Mouse (Mus musculus) liver, adult 2 months (tissue): ENCODE data around the gene Shroom3. TPM values are rescaled to one million over a fixed set of nuclear protein-coding genes. Genes with fewer than 3 reads are reported as not detected.
A peak's percentile ranks its signal among the peaks of the same experiment; 100 is the strongest.

Source experiments
- DNase-seq: peaks from one replicate; pipeline ENCODE4 v3.0.0-alpha.2; 2011; ENCODE audit warnings: low read depth, low spot score; ENCODE audit errors: extremely low read depth
- H3K27ac ChIP-seq: fragments of 200-500 bp; replicated peaks from 2 replicates; pipeline ENCODE4 v1.5.1; 2012; ENCODE audit warnings: low read depth, mild to moderate bottlenecking, control low read depth, inconsistent platforms, low read length; ENCODE audit not compliant: insufficient read depth
- H3K27me3 ChIP-seq: fragments of 200-500 bp; 2 replicates; pipeline ENCODE4 v1.6.1; 2012; ENCODE audit warnings: mild to moderate bottlenecking, moderate library complexity, low read length, inconsistent platforms; ENCODE audit not compliant: control insufficient read depth, insufficient read depth
- H3K36me3 ChIP-seq: fragments of 200-500 bp; 2 replicates; pipeline ENCODE4 v1.6.1; 2012; ENCODE audit warnings: low read length, inconsistent platforms; ENCODE audit not compliant: control insufficient read depth, insufficient read depth
- H3K4me1 ChIP-seq: fragments of 200-500 bp; 2 replicates; pipeline ENCODE4 v1.6.1; 2011; ENCODE audit warnings: low read length; ENCODE audit not compliant: control insufficient read depth, insufficient read depth
- H3K4me3 ChIP-seq: fragments of 200-500 bp; 2 replicates; pipeline ENCODE4 v1.5.1; 2011; ENCODE audit warnings: low read depth, mild to moderate bottlenecking, control low read depth, low read length, moderate library complexity; ENCODE audit not compliant: insufficient read depth
- H3K79me2 ChIP-seq: fragments of 200-500 bp; 2 replicates; pipeline ENCODE4 v1.6.1; 2012; ENCODE audit warnings: inconsistent platforms, mild to moderate bottlenecking, low read length, moderate library complexity; ENCODE audit not compliant: control insufficient read depth, insufficient read depth
- H3K9ac ChIP-seq: fragments of 200-500 bp; 2 replicates; pipeline ENCODE4 v1.6.1; 2012; ENCODE audit warnings: low read depth, mild to moderate bottlenecking, control low read depth, inconsistent platforms, low read length
- CTCF ChIP-seq: fragments of 200-500 bp; IDR thresholded peaks from 2 replicates; pipeline ENCODE4 v1.5.1; 2011; ENCODE audit warnings: low read depth, low read length, control low read depth
- POLR2A ChIP-seq: fragments of 200-500 bp; IDR thresholded peaks from 2 replicates; pipeline ENCODE4 v1.6.1; 2011; ENCODE audit warnings: low read length, control low read depth; ENCODE audit not compliant: insufficient read depth; ENCODE audit errors: extremely low read depth
- WGBS: fragments of 180-500 bp; shearing (Covaris S2); methylation state at CpG from one replicate; pipeline ENCODE4 v1.1.7; 2018; 5-methylcytosine and 5-hydroxymethylcytosine counted together
- polyA plus RNA-seq: library from polyadenylated mRNA; depleted of rRNA; stranded (reverse); fragments of >200 nt; gene quantifications from 2 replicates; pipeline ENCODE4 v1.2.3, GENCODE M21; 2012; rRNA removed
- total RNA-seq: library from RNA; depleted of rRNA; stranded (reverse); fragments of >200 nt; gene quantifications from 2 replicates; pipeline ENCODE4 v1.2.3, GENCODE M21; 2014; rRNA removed

The Shroom3 gene
- total and polyA plus RNA-seq, 2 experiments: 4.0 to 4.1 TPM

- H3K9ac ChIP-seq: peak overlapping the region; percentile 35
- no peaks in the 10 kb centered on the region for H3K36me3 ChIP-seq
- peaks cover 11% of the 10 kb centered on the region for H3K4me1 ChIP-seq
- H3K4me3 ChIP-seq: peak overlapping the region; percentile 65
- 11% methylated on average over 14 of the region's 14 CpGs for WGBS
- H3K27ac ChIP-seq: peak overlapping the region; percentile 80
- TF ChIP-seq CTCF (no peak), POLR2A (no peak)
- no peaks in the 10 kb centered on the region for H3K27me3 ChIP-seq
- no peaks in the 10 kb centered on the region; the same call in 1 of the 2 replicates for H3K79me2 ChIP-seq
- peak; percentile 76 for DNase-seq
Measured at GRCm38 (mm10) chr5:93005815-93006341, 322.6 kb downstream of the Shroom3 start.

DNA sequence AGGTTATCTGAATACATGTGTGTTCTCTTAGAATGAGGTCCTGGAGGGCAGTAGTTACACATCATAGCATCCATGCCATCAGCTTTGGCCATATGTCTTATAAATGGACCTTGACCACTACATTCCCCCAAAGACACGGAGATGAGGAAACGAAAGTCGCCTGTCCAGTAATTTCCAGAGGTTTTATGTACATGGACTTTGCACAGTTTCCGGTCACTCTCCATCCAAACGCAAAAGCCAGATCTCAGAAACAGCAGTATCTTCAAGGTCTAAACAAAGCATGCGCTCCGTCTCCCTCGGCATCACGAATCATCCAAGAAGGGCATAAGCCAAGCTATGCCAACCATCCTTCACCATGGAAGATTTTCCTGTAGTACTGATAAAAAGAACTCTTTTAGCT lies 325.0 kb downstream of the Shroom3 start:
- 27% methylated on average over 9 of the region's 9 CpGs for WGBS
- H3K27me3 ChIP-seq: no peaks in the 10 kb centered on the region
- no peak overlapping the region for H3K9ac ChIP-seq
- H3K4me1 ChIP-seq: peaks cover 11% of the 10 kb centered on the region
- H3K4me3 ChIP-seq: no peak overlapping the region
- TF ChIP-seq POLR2A: no peak
- TF ChIP-seq CTCF: no peak
- H3K27ac ChIP-seq: peak overlapping the region; percentile 12; the same call in 1 of the 2 replicates
- H3K79me2 ChIP-seq: no peaks in the 10 kb centered on the region; the same call in 1 of the 2 replicates
- no peaks in the 10 kb centered on the region for H3K36me3 ChIP-seq
- DNase-seq: peak; percentile 74

Other genes with a start within 250 kb of the Shroom3 start
- gene Nup54, start 248.2 kb upstream of the Shroom3 start, total RNA-seq: 20.0 and 21.9 TPM in 2 replicates
- gene Nup54, start 248.2 kb upstream of the Shroom3 start, polyA plus RNA-seq: 13.4 and 13.7 TPM in 2 replicates
- gene Scarb2, start 176.6 kb upstream of the Shroom3 start, total RNA-seq: 112 and 122 TPM in 2 replicates
- 28.5 and 32.4 TPM in 2 replicates for gene Scarb2, start 176.6 kb upstream of the Shroom3 start, polyA plus RNA-seq
- 30.3 and 36.6 TPM in 2 replicates for gene Fam47e, start 128.4 kb upstream of the Shroom3 start, total RNA-seq
- gene Fam47e, start 128.4 kb upstream of the Shroom3 start, polyA plus RNA-seq: 9.5 and 9.8 TPM in 2 replicates
- gene Stbd1, start 80.4 kb upstream of the Shroom3 start, total RNA-seq: 48.5 and 63.8 TPM in 2 replicates
- gene Stbd1, start 80.4 kb upstream of the Shroom3 start, polyA plus RNA-seq: 17.8 and 18.2 TPM in 2 replicates
- 0.37 and 0.40 TPM in 2 replicates for gene Ccdc158, start 8.2 kb upstream of the Shroom3 start, total RNA-seq
- gene Ccdc158, start 8.2 kb upstream of the Shroom3 start, polyA plus RNA-seq: 0.09 and 0.10 TPM in 2 replicates